Mouse (Mus musculus) midbrain, embryonic 16.5 days (tissue): Measurements from ENCODE around the gene Dpyd. TPM values are rescaled to one million over a fixed set of nuclear protein-coding genes. Genes with fewer than 3 reads are reported as not detected.

Experiments used
- ATAC-seq: fragments of 200-750 bp; cut with Nextera tagmentation; 2 replicates; pipeline ENCODE4 v1.8.0; 2017; ENCODE audit warnings: moderate TSS enrichment
- H3K27ac ChIP-seq: fragments of 300-500 bp; sonication (generic); 2 replicates; pipeline ENCODE4 v1.5.1; 2014; ENCODE audit warnings: mild to moderate bottlenecking, low read length, mixed read lengths
- H3K27me3 ChIP-seq: fragments of 300-500 bp; sonication (generic); 2 replicates; pipeline ENCODE4 v1.6.1; 2014; ENCODE audit warnings: low read depth, low read length, mixed read lengths; ENCODE audit not compliant: control insufficient read depth, insufficient read depth
- H3K36me3 ChIP-seq: fragments of 300-500 bp; sonication (generic); 2 replicates; pipeline ENCODE4 v1.6.1; 2014; ENCODE audit warnings: mild to moderate bottlenecking, low read length, moderate library complexity, mixed read lengths; ENCODE audit not compliant: control insufficient read depth, insufficient read depth
- H3K4me1 ChIP-seq: fragments of 300-500 bp; sonication (generic); 2 replicates; pipeline ENCODE4 v1.6.1; 2014; ENCODE audit warnings: mild to moderate bottlenecking, low read length, mixed read lengths; ENCODE audit not compliant: control insufficient read depth, insufficient read depth
- H3K4me2 ChIP-seq: fragments of 300-500 bp; sonication (generic); 2 replicates; pipeline ENCODE4 v1.6.1; 2014; ENCODE audit warnings: mild to moderate bottlenecking, low read length, mixed read lengths
- H3K4me3 ChIP-seq: fragments of 300-500 bp; sonication (generic); 2 replicates; pipeline ENCODE4 v1.5.1; 2014; ENCODE audit warnings: low read depth, mild to moderate bottlenecking, low read length, moderate library complexity, mixed read lengths
- H3K9ac ChIP-seq: fragments of 300-500 bp; sonication (generic); 2 replicates; pipeline ENCODE4 v1.6.1; 2014; ENCODE audit warnings: low read depth, low read length, mixed read lengths
- H3K9me3 ChIP-seq: fragments of 300-500 bp; sonication (generic); replicated peaks from 2 replicates; pipeline ENCODE4 v1.6.1; 2014; ENCODE audit warnings: mild to moderate bottlenecking, low read length, mixed read lengths; ENCODE audit not compliant: control insufficient read depth, poor library complexity, severe bottlenecking
- WGBS: fragments of 180-500 bp; shearing (Covaris S2); extraction: QIAGEN DNeasy Blood & Tissue Kit; methylation state at CpG from one replicate; pipeline ENCODE4 v1.1.7; 2014; 5-methylcytosine and 5-hydroxymethylcytosine counted together
- polyA plus RNA-seq: library from polyadenylated mRNA; unstranded; fragments of >200 nt; fragmentation: Nextera tagmentation; extraction: Ambion mirVana; gene quantifications from 2 replicates; pipeline ENCODE4 v1.2.1, GENCODE M21; 2015

Gene Dpyd
- polyA plus RNA-seq, 1 experiment from 2014 or later: 4.2 TPM

- no peaks in the 10 kb centered on the region for H3K27me3 ChIP-seq
- H3K36me3 ChIP-seq: no peaks in the 10 kb centered on the region
- H3K4me3 ChIP-seq: no peak overlapping the region
- H3K9ac ChIP-seq: no peak overlapping the region
- H3K4me2 ChIP-seq: no peak overlapping the region
- WGBS: 49% methylated on average over 5 of the region's 5 CpGs
- no peaks in the 10 kb centered on the region; the same call in 1 of the 2 replicates for H3K4me1 ChIP-seq
- H3K27ac ChIP-seq: no peak overlapping the region
- no peaks in the 10 kb centered on the region for H3K9me3 ChIP-seq
- ATAC-seq: no peak
Measured at GRCm38 (mm10) chr3:118663987-118664692, 102.2 kb downstream of the Dpyd start.

DNA sequence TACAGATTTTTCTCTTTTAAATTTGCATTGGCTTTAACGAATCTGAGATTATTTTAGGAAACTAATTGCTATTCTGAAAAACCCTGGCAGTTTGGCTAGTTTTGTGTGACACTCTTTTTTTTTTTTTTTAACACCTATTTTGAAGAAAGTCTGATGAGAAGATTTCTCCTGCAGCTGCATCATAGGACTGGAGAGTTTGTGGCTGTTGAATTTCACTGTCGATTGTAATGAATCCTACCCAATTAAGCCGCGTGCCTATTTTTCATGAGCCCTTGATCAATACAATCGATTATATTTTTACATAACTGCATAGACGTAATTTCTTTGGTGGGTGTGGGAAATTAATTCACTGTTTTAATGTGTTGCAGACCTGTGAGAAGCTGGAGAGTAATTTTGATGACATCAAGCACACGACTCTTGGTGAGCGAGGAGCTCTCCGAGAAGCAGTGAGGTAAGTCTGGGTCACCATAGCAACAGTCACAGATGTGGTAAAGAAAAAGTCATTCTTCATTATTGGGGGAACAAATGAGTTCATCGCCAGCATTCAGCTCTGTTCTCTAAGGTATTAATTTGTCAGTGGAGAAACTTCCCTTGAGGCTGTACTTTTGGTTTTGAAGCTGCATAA, 112.3 kb downstream of the Dpyd start:
- peaks cover 6% of the 10 kb centered on the region for H3K4me1 ChIP-seq
- no peaks in the 10 kb centered on the region for H3K27me3 ChIP-seq
- no peaks in the 10 kb centered on the region for H3K36me3 ChIP-seq
- peak overlapping the region; percentile 50 for H3K4me2 ChIP-seq
- ATAC-seq: peak; percentile 89
- H3K27ac ChIP-seq: peak overlapping the region; percentile 32; the same call in 1 of the 2 replicates
- WGBS: 23% methylated on average over 10 of the region's 10 CpGs
- peak overlapping the region; percentile 19; the same call in 1 of the 2 replicates for H3K4me3 ChIP-seq
- H3K9me3 ChIP-seq: no peaks in the 10 kb centered on the region
- 0 out of 2 replicates have a peak overlapping the region, but pooled peaks have one; percentile 35 for H3K9ac ChIP-seq

GRCm38 (mm10) chr3:118675441-118675840, 113.5 kb downstream of the Dpyd start:
- no peak for ATAC-seq
- 29% methylated on average over 1 of the region's 1 CpGs for WGBS
- no peaks in the 10 kb centered on the region for H3K27me3 ChIP-seq
- peaks cover 6% of the 10 kb centered on the region for H3K4me1 ChIP-seq
- H3K4me3 ChIP-seq: no peak overlapping the region
- H3K4me2 ChIP-seq: no peak overlapping the region
- no peak overlapping the region for H3K27ac ChIP-seq
- H3K9me3 ChIP-seq: no peaks in the 10 kb centered on the region
- H3K9ac ChIP-seq: no peak overlapping the region
- no peaks in the 10 kb centered on the region for H3K36me3 ChIP-seq

DNA sequence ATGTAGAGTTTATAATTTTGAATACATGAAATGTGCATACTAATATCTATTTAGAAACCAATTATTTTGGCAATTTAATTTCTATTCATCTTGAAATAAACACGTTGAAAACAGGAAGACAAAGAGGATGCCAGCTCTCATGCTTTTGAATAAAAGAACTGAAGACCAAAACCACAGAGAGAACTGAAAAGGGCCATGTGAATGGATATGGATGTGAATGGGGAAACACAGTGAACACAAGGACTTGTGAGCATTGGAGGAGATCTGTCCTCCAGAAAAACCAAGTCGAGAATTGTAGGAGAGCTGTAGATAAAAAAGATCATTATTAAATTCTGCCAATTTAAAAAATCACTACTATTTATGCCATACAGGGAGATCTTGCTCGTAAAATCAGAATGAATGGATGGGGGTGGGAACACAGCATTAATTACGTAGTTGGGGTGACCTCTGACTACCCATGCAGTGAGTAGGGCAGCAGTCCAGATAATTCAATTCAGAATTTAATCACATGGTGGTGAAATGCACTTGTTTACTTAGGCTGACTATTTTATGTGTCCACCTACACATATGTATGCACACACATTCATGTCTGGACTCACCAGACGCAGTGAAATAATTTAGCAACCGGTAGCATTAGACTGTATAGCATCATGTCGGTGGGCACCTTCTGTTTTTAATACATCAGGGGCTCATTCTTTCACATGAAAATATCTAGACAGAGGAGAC, 114.3 kb downstream of the Dpyd start:
- Histone ChIP-seq H3K4me1 (peaks cover 6% of the 10 kb centered on the region), H3K9ac (no peak overlapping the region), H3K4me2 (no peak overlapping the region), H3K36me3 (no peaks in the 10 kb centered on the region), H3K27me3 (no peaks in the 10 kb centered on the region), H3K9me3 (no peaks in the 10 kb centered on the region), H3K4me3 (no peak overlapping the region), H3K27ac (no peak overlapping the region)
- WGBS: 52% methylated on average over 7 of the region's 7 CpGs
- no peak for ATAC-seq

DNA sequence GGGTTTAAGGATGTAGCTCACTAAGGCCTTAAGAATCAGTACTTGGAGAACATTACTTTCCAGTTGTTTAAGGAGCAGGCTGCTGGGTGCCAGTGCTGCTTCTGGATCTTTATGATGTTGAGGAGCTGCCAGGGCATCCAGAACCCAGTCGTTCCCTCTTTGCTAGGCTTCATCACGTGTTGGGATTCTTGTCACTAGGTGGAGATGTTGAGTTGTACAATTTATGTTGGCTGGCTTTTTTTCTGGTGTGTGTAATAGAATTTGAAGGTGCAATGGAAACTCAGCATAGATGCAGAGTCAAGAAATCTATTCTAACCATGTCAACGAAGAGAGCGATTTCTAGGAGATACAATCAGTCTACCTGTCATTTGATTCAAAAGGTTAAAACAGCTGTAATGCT, 118.9 kb downstream of the Dpyd start:
- H3K36me3 ChIP-seq: no peaks in the 10 kb centered on the region
- no peak overlapping the region for H3K4me2 ChIP-seq
- H3K9me3 ChIP-seq: no peaks in the 10 kb centered on the region
- no peak for ATAC-seq
- H3K4me1 ChIP-seq: no peaks in the 10 kb centered on the region
- H3K9ac ChIP-seq: no peak overlapping the region
- H3K4me3 ChIP-seq: no peak overlapping the region
- no peak overlapping the region for H3K27ac ChIP-seq
- 49% methylated on average over 4 of the region's 4 CpGs for WGBS
- no peaks in the 10 kb centered on the region for H3K27me3 ChIP-seq

DNA sequence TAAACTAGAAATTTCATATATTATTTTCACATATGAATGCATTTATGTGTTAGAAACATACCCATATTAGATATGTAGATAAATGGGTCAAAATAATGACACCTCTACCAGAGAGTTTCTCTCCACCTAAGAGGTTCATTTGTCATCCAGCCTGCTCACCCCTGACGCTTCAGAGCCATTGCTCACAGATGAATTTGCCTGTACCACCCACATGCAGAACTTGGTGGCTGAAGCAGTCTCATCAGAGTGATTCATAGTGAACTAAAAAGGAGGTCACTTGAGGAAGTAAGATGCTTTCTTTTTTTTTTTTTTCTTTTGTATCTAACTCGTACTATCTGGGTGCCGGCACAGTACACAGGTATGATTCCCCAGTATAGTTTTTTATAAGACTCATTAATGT, 188.3 kb downstream of the Dpyd start:
- H3K4me1 ChIP-seq: no peaks in the 10 kb centered on the region
- H3K27ac ChIP-seq: no peak overlapping the region
- no peak overlapping the region for H3K9ac ChIP-seq
- H3K4me3 ChIP-seq: no peak overlapping the region
- 80% methylated on average over 3 of the region's 3 CpGs for WGBS
- no peaks in the 10 kb centered on the region for H3K27me3 ChIP-seq
- no peaks in the 10 kb centered on the region for H3K9me3 ChIP-seq
- no peak for ATAC-seq
- no peak overlapping the region for H3K4me2 ChIP-seq
- H3K36me3 ChIP-seq: no peaks in the 10 kb centered on the region

GRCm38 (mm10) chr3:118753623-118754022, 191.7 kb downstream of the Dpyd start:
- no peak overlapping the region for H3K9ac ChIP-seq
- ATAC-seq: no peak
- H3K27me3 ChIP-seq: no peaks in the 10 kb centered on the region
- no peak overlapping the region for H3K4me3 ChIP-seq
- no peak overlapping the region for H3K4me2 ChIP-seq
- no peaks in the 10 kb centered on the region for H3K9me3 ChIP-seq
- H3K4me1 ChIP-seq: no peaks in the 10 kb centered on the region
- H3K36me3 ChIP-seq: no peaks in the 10 kb centered on the region
- WGBS: 93% methylated on average over 2 of the region's 2 CpGs
- H3K27ac ChIP-seq: no peak overlapping the region

DNA sequence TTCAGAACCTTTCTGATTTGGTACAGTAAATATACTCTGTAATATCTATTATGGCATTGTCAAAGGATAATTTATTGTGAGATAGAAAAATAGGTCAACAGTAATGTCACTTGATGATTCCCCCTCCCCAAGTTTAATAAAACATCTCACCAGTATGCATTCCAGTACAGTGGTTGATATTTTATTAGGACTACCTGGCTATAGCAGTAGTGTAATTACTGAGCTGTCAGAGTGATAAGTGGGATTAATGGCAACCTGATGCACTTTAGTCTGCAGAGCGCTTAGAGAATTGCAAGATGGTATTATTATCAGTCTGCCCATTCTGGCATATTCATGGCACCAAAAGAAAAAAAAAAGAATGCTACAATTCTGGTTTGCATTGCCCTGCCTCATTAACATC, 194.2 kb downstream of the Dpyd start:
- H3K4me2 ChIP-seq: no peak overlapping the region
- no peak overlapping the region for H3K9ac ChIP-seq
- no peak overlapping the region for H3K27ac ChIP-seq
- H3K4me1 ChIP-seq: no peaks in the 10 kb centered on the region
- no peaks in the 10 kb centered on the region for H3K27me3 ChIP-seq
- no peak for ATAC-seq
- H3K36me3 ChIP-seq: no peaks in the 10 kb centered on the region
- no peaks in the 10 kb centered on the region for H3K9me3 ChIP-seq
- no peak overlapping the region for H3K4me3 ChIP-seq
- WGBS: 69% methylated on average over 1 of the region's 1 CpGs

DNA sequence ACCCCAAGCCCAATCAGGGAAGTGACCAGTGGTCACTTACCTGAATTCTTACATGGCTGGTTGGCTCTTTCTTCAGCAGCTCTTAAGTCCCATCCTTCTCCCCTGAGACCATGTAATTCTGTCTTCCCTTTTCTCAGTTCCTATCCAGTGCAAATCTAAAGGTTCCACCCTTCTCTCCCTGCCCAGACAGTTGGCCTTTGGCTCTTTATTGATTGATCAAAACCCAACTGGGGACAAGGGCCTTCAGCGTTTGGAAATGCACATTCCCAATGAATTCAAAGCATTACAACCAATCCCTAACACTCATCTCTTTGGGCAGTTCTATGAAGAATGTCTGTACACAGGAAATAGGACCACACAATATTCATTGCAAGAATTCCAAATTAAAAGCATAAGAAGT, 251.0 kb downstream of the Dpyd start:
- H3K27me3 ChIP-seq: no peaks in the 10 kb centered on the region
- no peak overlapping the region for H3K9ac ChIP-seq
- H3K9me3 ChIP-seq: no peaks in the 10 kb centered on the region
- H3K4me3 ChIP-seq: no peak overlapping the region
- ATAC-seq: no peak
- H3K27ac ChIP-seq: no peak overlapping the region
- 81% methylated on average over 1 of the region's 1 CpGs for WGBS
- H3K4me2 ChIP-seq: no peak overlapping the region
- no peaks in the 10 kb centered on the region for H3K4me1 ChIP-seq
- H3K36me3 ChIP-seq: no peaks in the 10 kb centered on the region
